Mouse (Mus musculus) ES-E14 (cell line): Measurements from ENCODE around the gene Hemgn.

Source experiments
- CHD2 ChIP-seq: IDR thresholded peaks from 2 replicates; pipeline ENCODE4 v1.6.1; 2014; ENCODE audit warnings: mild to moderate bottlenecking, low read depth, low read length, inconsistent platforms
- HCFC1 ChIP-seq: IDR thresholded peaks from 2 replicates; pipeline ENCODE4 v1.6.1; 2012; ENCODE audit warnings: low read length, inconsistent platforms, borderline replicate concordance; ENCODE audit not compliant: insufficient read depth
- MAFK ChIP-seq: IDR thresholded peaks from 2 replicates; pipeline ENCODE4 v1.6.1; 2014; ENCODE audit warnings: mild to moderate bottlenecking, low read depth, low read length, inconsistent platforms; ENCODE audit not compliant: insufficient read depth

- TF ChIP-seq CHD2 (no peak), MAFK (no peak), HCFC1 (no peak)
Observed at GRCm38 (mm10) chr4:46451240-46451757, 38.0 kb upstream of the Hemgn start.
